Mouse (Mus musculus): ENCODE measurements around the gene Uspl1. TPM values are rescaled to one million over a fixed set of nuclear protein-coding genes. Genes with fewer than 3 reads are reported as not detected.
A peak's percentile ranks its signal among the peaks of the same experiment; 100 is the strongest.
"Not testable (repeated sequence)": the region's sequence is repeated elsewhere in the genome, so short reads cannot be mapped to it uniquely, and the experiment has no call there.

Gene Uspl1
- polyA plus RNA-seq (2015; fragmentation: Nextera tagmentation; extraction: Ambion mirVana) = 49.7 and 50.2 TPM in 2 replicates

DNA sequence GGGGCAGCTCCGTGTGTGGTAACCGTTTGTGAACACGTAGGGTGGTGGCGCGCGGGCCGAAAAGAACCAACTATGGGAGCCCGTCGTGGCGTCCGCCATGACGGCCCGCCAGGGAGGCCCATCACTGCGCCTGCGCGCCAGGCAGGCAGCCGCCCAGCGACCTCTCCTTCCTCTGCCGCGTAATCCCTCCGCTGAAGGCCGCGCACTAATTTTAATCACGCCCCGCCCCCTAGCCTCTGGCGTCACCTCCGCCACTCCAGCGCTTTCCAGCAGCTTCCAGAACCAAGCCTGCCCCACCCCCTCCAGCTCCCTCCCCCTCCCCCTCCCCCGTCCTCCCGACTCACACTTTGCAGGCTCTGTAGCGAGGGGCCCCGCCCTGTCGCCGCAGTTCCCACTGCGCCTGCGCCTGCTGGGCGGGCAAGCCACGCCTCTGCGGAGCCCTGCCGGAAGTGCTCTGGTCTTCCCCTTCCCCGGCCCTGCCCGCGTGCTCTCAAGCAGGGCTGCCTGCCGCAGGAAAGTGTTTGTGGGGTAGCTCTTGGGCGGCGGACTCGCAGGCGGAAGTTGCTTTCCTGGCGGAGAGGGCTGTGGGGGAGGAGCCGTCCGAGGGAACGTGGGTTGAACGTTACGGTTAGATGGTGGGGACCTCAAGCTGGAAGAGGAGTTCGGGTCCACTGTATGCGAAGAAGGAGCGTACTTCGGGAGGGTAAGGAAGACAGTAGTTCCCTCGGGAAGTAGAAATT, at the start of gene Uspl1, which contains the start of gene Hmgb1:
TSS of gene Uspl1 (plus strand) at position 247 of the 740 bp plus-strand sequence.
TSS of gene Hmgb1 (minus strand) at position 386 of the 740 bp plus-strand sequence.
- Histone ChIP-seq H3K4me1 (peaks cover 16% of the 10 kb centered on the region), H3K4me3 (peak within 1 kb of the TSS; percentile 81), H3K4me2 (peak within 1 kb of the TSS; percentile 77), H3K27me3 (no peaks in the 10 kb centered on the region), H3K9ac (peak within 1 kb of the TSS; percentile 87), H3K9me3 (no peaks in the 10 kb centered on the region), H3K27ac (peak within 1 kb of the TSS; percentile 97), H3K36me3 (peaks cover 5% of the 10 kb centered on the region)
- peak; percentile 99 for ATAC-seq (ENCODE audit: insufficient number of reproducible peaks, insufficient read depth, low FRiP score, low TSS enrichment, low read depth)
- under 1% methylated on average over 59 of the region's 59 CpGs for WGBS

DNA sequence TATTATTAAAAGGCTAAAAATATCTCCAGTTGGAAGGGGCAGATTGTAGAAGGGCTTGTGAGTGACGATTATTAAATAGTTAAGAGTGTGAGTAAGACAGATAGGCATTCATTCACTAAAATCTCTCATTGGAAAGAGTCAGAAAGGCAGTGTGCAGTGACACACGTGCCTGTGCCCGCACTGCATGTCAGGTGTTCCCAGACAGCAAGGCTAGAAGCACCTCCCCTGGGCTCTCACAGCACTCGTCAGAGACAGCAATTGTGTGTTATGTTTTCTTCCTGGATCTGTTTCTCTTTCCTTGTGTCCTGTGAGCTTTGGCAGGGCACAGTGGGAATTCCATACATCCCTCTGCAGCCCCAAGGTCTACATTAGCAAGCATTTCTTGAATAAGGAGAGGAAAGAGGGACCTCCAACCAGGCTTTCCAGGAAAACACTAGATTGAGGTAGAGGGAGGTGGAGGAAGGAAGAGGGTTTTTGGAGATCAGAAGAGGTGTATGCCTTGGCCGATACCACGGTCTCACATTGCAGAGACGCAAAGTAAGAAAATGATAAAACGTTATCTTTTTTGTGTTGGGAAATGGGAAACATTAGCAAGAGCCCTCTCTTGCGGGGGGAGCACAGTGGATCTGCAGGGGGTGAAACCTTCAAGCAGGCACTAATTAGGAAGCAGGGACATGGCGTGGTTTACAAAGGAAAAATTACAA, 49.2 kb upstream of the Uspl1 start:
- H3K27me3 ChIP-seq = no peaks in the 10 kb centered on the region
- H3K4me1 ChIP-seq = peaks cover 7% of the 10 kb centered on the region
- H3K4me2 ChIP-seq = no peak overlapping the region
- H3K27ac ChIP-seq = no peak overlapping the region
- 74% methylated on average over 10 of the region's 10 CpGs for WGBS
- H3K9me3 ChIP-seq = no peaks in the 10 kb centered on the region
- no peaks in the 10 kb centered on the region for H3K36me3 ChIP-seq
- no peak overlapping the region for H3K4me3 ChIP-seq
- no peak for ATAC-seq (ENCODE audit: insufficient number of reproducible peaks, insufficient read depth, low FRiP score, low TSS enrichment, low read depth)
- no peak overlapping the region for H3K9ac ChIP-seq

DNA sequence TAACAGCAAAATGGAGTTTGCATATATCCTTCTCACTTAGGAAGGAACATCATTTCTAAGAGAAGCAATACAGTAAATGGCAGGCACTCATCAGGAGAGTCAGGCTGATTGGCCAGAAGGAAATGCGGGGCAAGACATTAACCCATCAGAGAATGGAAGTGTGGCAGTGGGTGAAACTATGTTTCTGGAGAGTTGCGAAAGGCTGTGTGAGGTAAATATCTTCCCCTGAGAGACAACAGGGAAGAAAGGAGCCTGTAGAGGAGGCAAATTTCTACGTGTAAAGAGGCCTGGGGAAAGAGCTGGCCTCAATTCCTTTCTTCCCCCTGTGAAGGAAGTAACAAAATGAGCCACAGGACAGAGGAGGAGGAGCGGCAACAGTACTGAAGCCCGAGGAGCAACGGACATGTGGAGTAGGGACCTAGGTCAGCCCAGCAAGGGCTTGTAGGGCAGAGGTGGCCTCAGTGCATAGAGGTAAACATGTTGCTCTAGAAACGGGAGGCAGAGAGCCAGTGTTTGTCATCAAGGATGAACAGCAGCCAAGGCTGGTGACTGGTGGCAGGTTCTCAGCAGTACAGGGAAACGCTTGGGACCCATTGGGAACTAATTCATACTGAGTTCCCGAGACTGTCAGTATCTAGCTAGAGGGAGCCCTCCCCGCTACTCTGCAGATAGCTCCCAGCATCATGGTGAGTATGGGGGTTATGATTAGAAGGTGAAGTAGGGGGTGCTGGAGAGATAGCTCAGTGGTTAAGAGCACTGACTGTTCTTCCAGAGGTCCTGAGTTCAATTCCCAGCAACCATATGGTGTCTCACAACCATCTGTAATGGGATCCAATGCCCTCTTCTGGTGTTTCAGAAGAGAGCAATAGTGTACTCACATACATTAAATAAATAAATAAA, 48.4 kb upstream of the Uspl1 start:
- Histone ChIP-seq H3K4me2 (no peak overlapping the region), H3K27ac (no peak overlapping the region), H3K27me3 (no peaks in the 10 kb centered on the region), H3K9ac (no peak overlapping the region), H3K4me3 (no peak overlapping the region), H3K9me3 (no peaks in the 10 kb centered on the region), H3K4me1 (peaks cover 7% of the 10 kb centered on the region), H3K36me3 (no peaks in the 10 kb centered on the region)
- ATAC-seq (ENCODE audit: insufficient number of reproducible peaks, insufficient read depth, low FRiP score, low TSS enrichment, low read depth) = no peak
- 79% methylated on average over 10 of the region's 10 CpGs for WGBS

DNA sequence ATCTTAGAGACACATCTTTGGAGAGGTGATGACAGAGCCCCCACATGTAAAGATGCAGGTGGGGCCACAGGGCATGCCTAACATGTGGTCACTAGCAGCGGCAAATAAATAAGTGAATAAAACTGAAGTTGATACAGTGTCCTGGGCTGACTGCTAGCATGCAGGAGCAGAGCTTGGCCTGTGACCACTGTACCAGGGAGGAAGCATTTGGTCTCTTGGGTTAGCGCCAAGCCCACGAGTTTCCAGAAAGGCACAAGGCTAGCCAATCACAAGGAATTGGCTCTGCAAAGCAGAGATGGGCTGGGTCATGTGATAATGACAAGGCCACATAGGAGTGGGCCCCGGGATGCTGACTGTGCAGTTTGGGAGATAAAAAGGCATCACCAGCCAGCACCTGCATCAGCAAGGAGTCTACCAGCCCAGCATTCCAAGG, 47.2 kb upstream of the Uspl1 start:
- WGBS = 80% methylated on average over 4 of the region's 4 CpGs
- H3K27ac ChIP-seq = no peak overlapping the region
- no peak overlapping the region for H3K4me2 ChIP-seq
- peaks cover 7% of the 10 kb centered on the region for H3K4me1 ChIP-seq
- H3K36me3 ChIP-seq = no peaks in the 10 kb centered on the region
- no peak overlapping the region for H3K4me3 ChIP-seq
- no peaks in the 10 kb centered on the region for H3K27me3 ChIP-seq
- no peaks in the 10 kb centered on the region for H3K9me3 ChIP-seq
- no peak overlapping the region for H3K9ac ChIP-seq
- ATAC-seq (ENCODE audit: insufficient number of reproducible peaks, insufficient read depth, low FRiP score, low TSS enrichment, low read depth) = no peak

DNA sequence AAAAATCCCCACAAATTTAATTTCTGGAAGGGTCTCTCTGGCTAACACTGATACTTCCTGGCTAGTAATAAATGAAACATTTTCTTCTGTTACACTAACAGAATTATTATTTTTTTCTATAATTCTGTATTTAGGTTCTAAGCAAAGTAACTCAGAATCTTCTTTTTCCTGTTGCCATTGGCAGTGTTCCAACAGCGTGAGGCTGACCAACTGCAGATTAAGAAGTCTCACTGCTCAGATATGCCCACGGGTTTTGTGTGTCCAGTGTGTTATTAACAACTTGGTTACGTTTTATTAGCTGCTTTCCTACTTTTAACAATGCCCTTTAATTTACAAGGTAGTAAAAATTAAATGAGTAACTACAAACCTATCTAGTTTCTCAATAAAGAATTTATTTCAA, 46.7 kb upstream of the Uspl1 start:
- no peak overlapping the region for H3K4me2 ChIP-seq
- H3K4me3 ChIP-seq = no peak overlapping the region
- no peak overlapping the region for H3K9ac ChIP-seq
- no peaks in the 10 kb centered on the region for H3K27me3 ChIP-seq
- no peaks in the 10 kb centered on the region for H3K9me3 ChIP-seq
- 65% methylated on average over 3 of the region's 3 CpGs for WGBS
- H3K27ac ChIP-seq = no peak overlapping the region
- ATAC-seq (ENCODE audit: insufficient number of reproducible peaks, insufficient read depth, low FRiP score, low TSS enrichment, low read depth) = no peak
- peaks cover 3% of the 10 kb centered on the region for H3K4me1 ChIP-seq
- no peaks in the 10 kb centered on the region for H3K36me3 ChIP-seq

DNA sequence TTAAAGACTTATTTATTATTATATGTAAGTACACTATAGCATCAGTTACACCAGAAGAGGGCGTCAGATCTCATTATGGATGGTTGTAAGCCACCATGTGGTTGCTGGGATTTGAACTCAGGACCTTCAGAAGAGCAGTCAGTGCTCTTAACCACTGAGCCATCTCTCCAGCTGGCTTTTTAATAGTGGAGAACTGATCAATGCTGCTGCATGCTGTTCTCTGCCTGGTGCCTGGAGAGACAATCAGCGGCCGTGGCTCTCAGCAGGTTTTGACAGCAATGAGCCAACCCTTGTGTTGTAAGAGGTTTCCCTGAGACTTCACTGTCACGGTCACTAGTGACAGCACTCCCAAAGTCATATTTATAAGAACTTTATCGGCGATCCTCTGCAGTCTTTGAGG, 46.1 kb upstream of the Uspl1 start:
- not testable (repeated sequence) for H3K27me3 ChIP-seq; H3K4me1 ChIP-seq; H3K27ac ChIP-seq; H3K9me3 ChIP-seq; H3K4me3 ChIP-seq; H3K4me2 ChIP-seq; H3K9ac ChIP-seq; ATAC-seq (ENCODE audit: insufficient number of reproducible peaks, insufficient read depth, low FRiP score, low TSS enrichment, low read depth); H3K36me3 ChIP-seq
- WGBS = 88% methylated on average over 6 of the region's 6 CpGs

DNA sequence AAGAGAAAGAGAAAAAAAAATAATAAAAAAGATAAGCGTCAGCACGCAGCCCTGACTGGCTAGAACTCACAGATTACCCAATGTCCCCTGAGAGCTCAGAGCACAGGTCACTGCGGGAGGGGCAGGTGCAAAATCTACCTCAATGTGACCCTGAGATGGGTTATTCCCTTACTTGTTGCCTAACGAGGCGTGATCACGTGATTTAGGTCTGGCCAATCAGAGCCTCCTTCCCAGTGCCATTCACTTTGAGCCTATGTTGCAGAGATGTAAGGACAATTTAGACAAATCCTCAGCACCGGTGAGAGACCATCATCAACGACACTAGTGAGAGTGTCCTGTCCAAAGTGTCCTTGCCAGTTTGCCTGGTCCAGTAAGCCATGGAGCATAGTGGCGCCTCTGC, 43.8 kb upstream of the Uspl1 start:
- Histone ChIP-seq H3K4me1 (peaks cover 11% of the 10 kb centered on the region), H3K9me3 (no peaks in the 10 kb centered on the region), H3K27ac (no peak overlapping the region), H3K9ac (no peak overlapping the region), H3K27me3 (no peaks in the 10 kb centered on the region), H3K36me3 (no peaks in the 10 kb centered on the region), H3K4me3 (no peak overlapping the region), H3K4me2 (no peak overlapping the region)
- WGBS = 56% methylated on average over 9 of the region's 9 CpGs
- no peak for ATAC-seq (ENCODE audit: insufficient number of reproducible peaks, insufficient read depth, low FRiP score, low TSS enrichment, low read depth)

DNA sequence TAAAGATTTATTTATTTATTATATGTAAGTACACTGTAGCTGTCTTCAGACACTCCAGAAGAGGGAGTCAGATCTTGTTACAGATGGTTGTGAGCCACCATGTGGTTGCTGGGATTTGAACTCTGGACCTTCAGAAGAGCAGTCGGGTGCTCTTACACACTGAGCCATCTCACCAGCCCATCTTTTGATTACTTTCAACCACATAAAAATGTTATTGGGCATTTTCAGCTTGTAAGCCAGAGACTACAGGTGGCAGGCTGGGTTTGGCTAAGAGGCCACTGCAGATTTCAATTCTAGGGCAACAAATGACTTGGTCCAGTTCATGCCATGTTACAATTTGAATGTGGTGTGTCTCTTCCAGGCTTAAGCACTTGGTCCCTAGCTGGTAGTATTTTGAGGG, 43.0 kb upstream of the Uspl1 start:
- not testable (repeated sequence) for ATAC-seq (ENCODE audit: insufficient number of reproducible peaks, insufficient read depth, low FRiP score, low TSS enrichment, low read depth); H3K4me3 ChIP-seq; H3K9me3 ChIP-seq; H3K9ac ChIP-seq; H3K36me3 ChIP-seq; H3K27ac ChIP-seq; H3K27me3 ChIP-seq; H3K4me2 ChIP-seq
- WGBS = 86% methylated on average over 1 of the region's 1 CpGs
- H3K4me1 ChIP-seq = peaks cover 11% of the 10 kb centered on the region

DNA sequence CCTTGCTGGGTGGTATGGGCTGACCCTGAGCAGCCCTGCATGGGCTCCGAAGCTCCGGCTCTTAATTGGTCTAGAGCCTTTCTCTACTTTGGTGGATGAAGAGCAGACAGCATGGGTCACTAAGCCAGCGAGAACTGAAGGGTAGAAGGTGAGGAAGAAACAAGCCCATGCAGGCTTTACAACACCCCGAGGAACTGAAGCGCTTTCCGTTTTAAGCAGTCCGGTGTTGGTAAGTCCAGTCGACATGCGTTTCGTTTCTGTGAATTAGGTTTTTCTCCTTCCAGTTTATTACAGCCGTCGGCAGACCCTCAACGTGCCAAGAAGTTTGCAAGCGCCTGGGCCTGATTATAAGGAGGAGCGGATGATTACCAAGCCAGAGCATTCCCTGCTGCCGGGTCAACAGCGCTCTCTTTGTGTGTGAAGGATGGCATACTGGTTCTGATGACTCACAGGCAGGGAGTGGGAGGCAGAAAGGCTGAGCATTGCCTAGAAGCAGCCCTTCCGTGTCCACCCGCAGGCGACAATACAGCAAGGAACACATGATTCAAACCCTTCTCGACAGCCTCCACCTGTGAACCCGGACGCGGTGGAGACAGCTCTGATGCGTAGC, 40.3 kb upstream of the Uspl1 start:
- peak overlapping the region; percentile 27; the same call in 1 of the 2 replicates for H3K9ac ChIP-seq
- no peak overlapping the region; the same call in 1 of the 2 replicates for H3K27ac ChIP-seq
- no peak overlapping the region for H3K4me3 ChIP-seq
- peaks cover 11% of the 10 kb centered on the region for H3K4me1 ChIP-seq
- no peaks in the 10 kb centered on the region for H3K36me3 ChIP-seq
- no peaks in the 10 kb centered on the region for H3K9me3 ChIP-seq
- WGBS = 44% methylated on average over 25 of the region's 25 CpGs
- peak overlapping the region; percentile 36 for H3K4me2 ChIP-seq
- H3K27me3 ChIP-seq = no peaks in the 10 kb centered on the region
- no peak for ATAC-seq (ENCODE audit: insufficient number of reproducible peaks, insufficient read depth, low FRiP score, low TSS enrichment, low read depth)

DNA sequence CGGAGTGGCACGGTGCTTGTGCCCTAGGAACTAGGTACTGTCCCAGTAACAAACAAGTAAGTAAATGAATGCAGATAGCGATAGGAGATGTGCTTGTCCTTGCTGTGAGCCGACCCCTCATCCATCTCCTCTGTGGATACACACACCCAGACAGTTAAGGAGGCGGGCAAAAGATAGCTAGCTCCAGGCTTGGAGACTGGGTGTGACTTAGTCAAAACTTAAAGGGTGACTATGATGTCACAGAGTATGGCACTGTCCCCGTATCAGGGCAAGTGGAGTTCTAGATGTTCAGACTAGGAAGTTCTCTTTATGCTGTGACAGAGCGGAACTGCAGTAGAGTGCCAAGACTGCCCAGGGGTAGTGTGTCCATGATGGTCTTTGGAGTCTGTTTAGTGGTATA, 37.5 kb upstream of the Uspl1 start:
- Histone ChIP-seq H3K9ac (no peak overlapping the region), H3K27me3 (no peaks in the 10 kb centered on the region), H3K9me3 (peaks cover 4% of the 10 kb centered on the region; the same call in 1 of the 2 replicates), H3K4me3 (no peak overlapping the region), H3K27ac (no peak overlapping the region), H3K4me2 (no peak overlapping the region), H3K4me1 (peaks cover 11% of the 10 kb centered on the region), H3K36me3 (no peaks in the 10 kb centered on the region)
- 93% methylated on average over 7 of the region's 7 CpGs for WGBS
- no peak for ATAC-seq (ENCODE audit: insufficient number of reproducible peaks, insufficient read depth, low FRiP score, low TSS enrichment, low read depth)

DNA sequence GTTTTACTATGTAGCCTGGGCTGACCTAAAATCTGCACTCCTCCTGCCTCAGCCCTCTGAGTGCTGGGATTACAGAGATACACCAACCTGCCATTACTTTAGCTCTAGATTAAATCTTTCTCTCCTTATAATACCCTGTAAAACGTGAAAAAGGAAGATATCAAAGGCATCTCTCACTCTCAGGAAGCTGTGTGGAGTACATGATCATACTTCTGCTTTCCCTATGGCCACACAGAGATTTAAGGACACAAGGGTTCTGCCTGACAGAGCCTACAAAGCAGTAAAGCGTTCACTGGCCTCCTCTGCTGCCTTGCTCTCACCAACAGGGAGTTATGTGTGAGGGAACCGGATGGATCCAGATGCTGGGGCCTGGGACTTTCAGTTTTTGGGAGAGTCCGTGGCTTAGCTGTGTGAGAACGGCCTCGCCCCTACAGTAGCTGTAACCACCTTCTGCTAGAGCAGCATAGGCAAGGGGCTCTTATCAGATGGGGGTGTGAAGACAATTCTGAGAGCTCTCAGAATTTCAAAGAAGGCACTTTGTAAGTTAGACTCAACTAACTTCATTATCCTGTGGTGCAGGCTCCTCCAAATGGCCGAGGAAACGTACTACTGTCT, 36.7 kb upstream of the Uspl1 start:
- H3K9ac ChIP-seq = no peak overlapping the region
- WGBS = 87% methylated on average over 8 of the region's 8 CpGs
- H3K27ac ChIP-seq = no peak overlapping the region
- no peak overlapping the region for H3K4me2 ChIP-seq
- peaks cover 16% of the 10 kb centered on the region for H3K4me1 ChIP-seq
- no peaks in the 10 kb centered on the region for H3K27me3 ChIP-seq
- peaks cover 4% of the 10 kb centered on the region; the same call in 1 of the 2 replicates for H3K9me3 ChIP-seq
- no peak overlapping the region for H3K4me3 ChIP-seq
- no peak for ATAC-seq (ENCODE audit: insufficient number of reproducible peaks, insufficient read depth, low FRiP score, low TSS enrichment, low read depth)
- no peaks in the 10 kb centered on the region for H3K36me3 ChIP-seq
